Mouse (Mus musculus): ENCODE results near the gene Birc6.

The Birc6 gene

GRCm38 (mm10) chr17:74527729-74528607 lies at the start of gene Birc6:
Birc6 (plus strand) TSS chr17:74528295.
- peak; percentile 99 for DNase-seq (ENCODE audit: low read depth, low spot score)

GRCm38 (mm10) chr17:74480361-74481069 lies 47.6 kb upstream of the Birc6 start:
- no peak for DNase-seq (ENCODE audit: low read depth, low spot score)

GRCm38 (mm10) chr17:74489024-74489900 lies 38.8 kb upstream of the Birc6 start, which contains the start of gene Yipf4:
Yipf4 (plus strand) TSS chr17:74489493.
- DNase-seq (ENCODE audit: low read depth, low spot score), result peak; percentile 92

- no peak for DNase-seq (ENCODE audit: low read depth, low spot score)
Measured at GRCm38 (mm10) chr17:74489901-74490220, 38.2 kb upstream of the Birc6 start.

- no peak for DNase-seq (ENCODE audit: low read depth, low spot score)
Measured at GRCm38 (mm10) chr17:74491565-74491964, 36.5 kb upstream of the Birc6 start.

- no peak for DNase-seq (ENCODE audit: low read depth, low spot score)
Measured at GRCm38 (mm10) chr17:74500204-74500603, 27.9 kb upstream of the Birc6 start.

GRCm38 (mm10) chr17:74501085-74501484 lies 27.0 kb upstream of the Birc6 start:
- DNase-seq (ENCODE audit: low read depth, low spot score), result no peak

- no peak for DNase-seq (ENCODE audit: low read depth, low spot score)
Measured at GRCm38 (mm10) chr17:74507934-74508333, 20.2 kb upstream of the Birc6 start.

GRCm38 (mm10) chr17:74508600-74508999 lies 19.5 kb upstream of the Birc6 start:
- no peak for DNase-seq (ENCODE audit: low read depth, low spot score)

GRCm38 (mm10) chr17:74512308-74512707 lies 15.8 kb upstream of the Birc6 start:
- no peak for DNase-seq (ENCODE audit: low read depth, low spot score)

GRCm38 (mm10) chr17:74522797-74523723 lies 5.0 kb upstream of the Birc6 start:
- no peak for DNase-seq (ENCODE audit: low read depth, low spot score)

- no peak for DNase-seq (ENCODE audit: low read depth, low spot score)
Measured at GRCm38 (mm10) chr17:74526117-74526516, 2.0 kb upstream of the Birc6 start.

GRCm38 (mm10) chr17:74526806-74527653 lies 1.1 kb upstream of the Birc6 start:
- DNase-seq (ENCODE audit: low read depth, low spot score), result no peak

GRCm38 (mm10) chr17:74528648-74529532 lies 795 bp downstream of the Birc6 start:
- DNase-seq (ENCODE audit: low read depth, low spot score), result no peak

GRCm38 (mm10) chr17:74529533-74529824 lies 1.4 kb downstream of the Birc6 start:
- DNase-seq (ENCODE audit: low read depth, low spot score), result no peak

GRCm38 (mm10) chr17:74534971-74535370 lies 6.9 kb downstream of the Birc6 start:
- no peak for DNase-seq (ENCODE audit: low read depth, low spot score)

- DNase-seq (ENCODE audit: low read depth, low spot score), result no peak
Measured at GRCm38 (mm10) chr17:74537526-74537925, 9.4 kb downstream of the Birc6 start.

GRCm38 (mm10) chr17:74543615-74544014 lies 15.5 kb downstream of the Birc6 start:
- no peak for DNase-seq (ENCODE audit: low read depth, low spot score)

- DNase-seq (ENCODE audit: low read depth, low spot score), result no peak
Measured at GRCm38 (mm10) chr17:74554118-74554517, 26.0 kb downstream of the Birc6 start.
